Mouse (Mus musculus) limb, embryonic 12.5 days (tissue): ENCODE data around the gene Myh9. TPM values are rescaled to one million over a fixed set of nuclear protein-coding genes. Genes with fewer than 3 reads are reported as not detected.
"Not testable (repeated sequence)": the region's sequence is repeated elsewhere in the genome, so short reads cannot be mapped to it uniquely, and the experiment has no call there.

Source experiments
- ATAC-seq: fragments of 200-750 bp; cut with Nextera tagmentation; 2 replicates; pipeline ENCODE4 v1.8.0; 2017; ENCODE audit warnings: low read depth, moderate TSS enrichment; ENCODE audit not compliant: insufficient number of reproducible peaks, insufficient read depth, low FRiP score, low TSS enrichment
- H3K27ac ChIP-seq: fragments of 300-500 bp; sonication (generic); 2 replicates; pipeline ENCODE4 v1.5.1; 2016; ENCODE audit warnings: mild to moderate bottlenecking, moderate library complexity
- H3K27me3 ChIP-seq: fragments of 300-500 bp; sonication (generic); 2 replicates; pipeline ENCODE4 v1.6.1; 2016; ENCODE audit warnings: mild to moderate bottlenecking, moderate library complexity
- H3K36me3 ChIP-seq: fragments of 300-500 bp; sonication (generic); 2 replicates; pipeline ENCODE4 v1.6.1; 2016; ENCODE audit warnings: mild to moderate bottlenecking, moderate library complexity
- H3K4me1 ChIP-seq: fragments of 300-500 bp; sonication (generic); replicated peaks from 2 replicates; pipeline ENCODE4 v1.6.1; 2016
- H3K4me2 ChIP-seq: fragments of 300-500 bp; sonication (generic); 2 replicates; pipeline ENCODE4 v1.6.1; 2016; ENCODE audit warnings: mild to moderate bottlenecking, moderate library complexity
- H3K4me3 ChIP-seq: fragments of 300-500 bp; sonication (generic); replicated peaks from 2 replicates; pipeline ENCODE4 v1.5.1; 2016; ENCODE audit warnings: mild to moderate bottlenecking
- H3K9ac ChIP-seq: fragments of 300-500 bp; sonication (generic); replicated peaks from 2 replicates; pipeline ENCODE4 v1.6.1; 2016; ENCODE audit warnings: mild to moderate bottlenecking, moderate library complexity
- H3K9me3 ChIP-seq: fragments of 300-500 bp; sonication (generic); 2 replicates; pipeline ENCODE4 v1.6.1; 2016; ENCODE audit warnings: mild to moderate bottlenecking, moderate library complexity
- WGBS: fragments of 180-500 bp; shearing (Covaris S2); methylation state at CpG from one replicate; pipeline ENCODE4 v1.1.7; 2016; 5-methylcytosine and 5-hydroxymethylcytosine counted together
- polyA plus RNA-seq: library from polyadenylated mRNA; unstranded; fragments of >200 nt; fragmentation: Nextera tagmentation; extraction: Ambion mirVana; gene quantifications from 2 replicates; pipeline ENCODE4 v1.2.1, GENCODE M21; 2016

The Myh9 gene
- polyA plus RNA-seq, 1 experiment from 2014 or later, result 40.0 TPM

DNA sequence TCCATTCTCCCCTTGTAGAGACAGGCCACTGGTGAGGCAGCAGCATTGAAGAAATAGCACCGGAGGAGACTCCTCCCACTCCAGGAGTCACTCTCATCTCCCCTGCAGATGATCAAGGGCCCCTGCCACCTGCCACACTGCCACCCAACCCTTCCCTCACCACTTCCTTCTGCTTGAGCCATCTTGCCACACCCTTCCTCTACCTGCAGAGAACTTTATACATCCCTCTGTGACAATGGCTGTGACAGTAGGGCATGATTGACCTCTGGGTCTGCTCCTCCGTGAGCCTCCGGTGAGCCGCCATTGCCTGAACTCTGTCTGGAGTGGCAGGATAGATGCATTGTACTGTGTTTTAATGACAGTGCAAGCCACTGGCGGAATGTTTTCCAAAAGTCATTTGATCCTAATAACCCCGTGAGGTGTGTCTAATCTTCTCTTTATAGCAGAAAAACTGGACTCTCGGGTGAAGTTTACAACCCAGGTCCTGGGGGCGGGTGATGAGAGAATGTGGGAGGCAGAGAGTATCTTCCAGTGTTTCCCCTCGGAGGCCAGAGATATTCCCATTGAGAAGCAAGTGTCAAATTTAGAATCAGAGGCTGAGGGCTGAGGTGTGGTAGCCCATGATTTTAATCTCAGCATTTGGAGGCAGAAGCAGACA lies 7.7 kb upstream of the Myh9 start:
- H3K27me3 ChIP-seq, result no peaks in the 10 kb centered on the region
- H3K4me3 ChIP-seq, result no peak overlapping the region
- H3K4me1 ChIP-seq, result peaks cover 6% of the 10 kb centered on the region
- no peak overlapping the region for H3K9ac ChIP-seq
- no peak for ATAC-seq
- WGBS, result 68% methylated on average over 9 of the region's 9 CpGs
- H3K9me3 ChIP-seq, result no peaks in the 10 kb centered on the region
- H3K27ac ChIP-seq, result no peak overlapping the region
- H3K36me3 ChIP-seq, result no peaks in the 10 kb centered on the region
- no peak overlapping the region for H3K4me2 ChIP-seq

DNA sequence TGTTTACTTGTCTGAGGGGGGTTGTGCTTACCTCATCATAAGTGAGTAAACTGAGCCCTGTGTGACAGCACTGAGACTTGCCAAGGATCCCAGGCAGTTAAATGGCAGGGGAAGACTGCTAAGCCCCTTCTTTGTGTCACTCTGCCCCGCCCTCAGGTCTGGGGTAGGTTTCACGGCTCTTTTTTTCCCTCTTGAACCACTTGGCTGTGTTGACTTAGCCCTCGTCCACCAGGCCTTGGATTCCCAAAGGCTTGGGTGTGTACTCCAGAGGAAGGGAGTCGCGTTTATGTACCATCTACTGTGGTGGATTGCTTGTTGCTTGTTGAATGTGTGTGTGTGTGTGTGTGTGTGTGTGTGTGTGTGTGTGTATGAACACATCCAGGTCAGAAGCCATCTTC lies 7.1 kb upstream of the Myh9 start:
- Histone ChIP-seq H3K4me2 (no peak overlapping the region), H3K27ac (no peak overlapping the region), H3K9ac (no peak overlapping the region), H3K27me3 (no peaks in the 10 kb centered on the region), H3K36me3 (no peaks in the 10 kb centered on the region), H3K9me3 (no peaks in the 10 kb centered on the region), H3K4me1 (peaks cover 6% of the 10 kb centered on the region), H3K4me3 (no peak overlapping the region)
- 61% methylated on average over 5 of the region's 5 CpGs for WGBS
- no peak for ATAC-seq

DNA sequence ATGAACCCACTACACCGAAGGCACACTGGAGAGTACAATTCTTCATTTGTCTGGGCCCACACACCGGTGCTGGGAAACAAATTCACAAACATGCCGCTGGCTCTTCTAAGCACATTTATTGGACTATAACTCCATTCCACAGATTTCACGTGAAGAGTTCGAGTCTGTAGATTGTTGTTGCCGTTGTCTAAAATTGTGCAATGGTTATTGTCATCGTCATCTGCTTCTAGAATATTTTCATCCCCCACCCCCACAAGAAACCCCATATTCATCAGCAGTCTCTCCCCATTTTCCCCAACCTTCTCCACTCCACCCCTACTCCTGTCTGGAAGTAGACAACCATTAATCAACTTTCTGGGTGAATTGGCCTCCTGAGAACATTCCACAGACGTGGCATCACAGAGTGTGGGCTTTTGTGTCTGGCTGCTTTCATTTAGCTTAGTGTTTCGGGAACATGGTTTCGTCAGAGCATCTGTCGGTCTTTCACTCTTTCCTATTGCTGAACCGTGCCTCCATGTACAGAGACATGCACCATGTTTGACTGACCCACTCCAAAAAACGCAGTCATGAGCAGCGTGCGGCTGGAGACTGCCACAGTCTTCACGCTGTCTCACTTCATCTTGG lies 6.6 kb upstream of the Myh9 start:
- Histone ChIP-seq H3K4me1 (peaks cover 6% of the 10 kb centered on the region), H3K27me3 (no peaks in the 10 kb centered on the region), H3K9ac (no peak overlapping the region), H3K36me3 (no peaks in the 10 kb centered on the region), H3K27ac (no peak overlapping the region), H3K4me3 (no peak overlapping the region), H3K9me3 (no peaks in the 10 kb centered on the region), H3K4me2 (no peak overlapping the region)
- no peak for ATAC-seq
- WGBS, result 80% methylated on average over 16 of the region's 16 CpGs

DNA sequence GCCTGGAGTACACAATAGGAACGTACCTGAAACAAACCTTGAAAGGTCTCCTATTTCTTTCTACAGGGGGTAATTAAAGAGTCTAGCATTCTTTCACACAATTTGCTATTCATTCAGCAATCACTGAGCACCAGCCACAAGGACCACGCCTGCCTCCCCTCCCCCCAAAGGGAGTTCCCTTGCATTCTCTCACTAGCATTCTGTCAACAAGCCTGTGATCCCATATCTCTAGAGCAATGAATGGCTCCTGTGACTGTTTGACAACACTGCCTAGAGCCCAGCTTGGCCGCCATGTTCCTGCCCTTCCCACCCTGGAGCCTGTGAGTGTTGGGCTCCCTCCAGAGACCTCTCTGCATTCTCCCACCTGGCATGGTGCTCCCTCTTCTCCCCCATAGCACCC lies 5.9 kb upstream of the Myh9 start:
- no peaks in the 10 kb centered on the region for H3K36me3 ChIP-seq
- no peak overlapping the region for H3K9ac ChIP-seq
- no peaks in the 10 kb centered on the region for H3K27me3 ChIP-seq
- no peak overlapping the region for H3K27ac ChIP-seq
- no peak overlapping the region for H3K4me3 ChIP-seq
- 78% methylated on average over 3 of the region's 3 CpGs for WGBS
- H3K4me2 ChIP-seq, result no peak overlapping the region
- no peak for ATAC-seq
- no peaks in the 10 kb centered on the region for H3K9me3 ChIP-seq
- H3K4me1 ChIP-seq, result peaks cover 6% of the 10 kb centered on the region

DNA sequence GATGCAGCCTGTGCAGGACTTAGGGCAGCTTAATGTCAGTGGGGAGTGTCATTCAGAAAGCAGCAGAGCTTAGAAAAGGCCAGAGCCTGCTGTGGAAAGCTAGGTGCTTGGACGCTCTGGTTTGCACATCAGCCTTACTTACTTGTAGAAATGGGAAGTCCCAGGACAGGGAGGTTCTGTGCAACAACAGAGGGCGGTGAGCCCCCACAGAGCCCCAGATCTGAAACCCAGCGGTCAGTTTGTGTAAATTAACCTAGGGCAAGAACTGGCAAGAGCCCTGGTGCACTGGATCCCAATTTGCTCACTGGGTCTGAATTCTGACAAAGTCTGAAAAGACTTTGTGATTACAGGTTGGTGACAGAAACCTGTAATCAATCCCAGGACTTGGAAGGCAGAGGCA lies 5.1 kb upstream of the Myh9 start:
- Histone ChIP-seq H3K36me3 (no peaks in the 10 kb centered on the region), H3K27me3 (no peaks in the 10 kb centered on the region), H3K4me2 (no peak overlapping the region), H3K4me1 (peaks cover 6% of the 10 kb centered on the region), H3K9me3 (no peaks in the 10 kb centered on the region), H3K27ac (no peak overlapping the region), H3K9ac (no peak overlapping the region), H3K4me3 (no peak overlapping the region)
- no peak for ATAC-seq
- 91% methylated on average over 3 of the region's 3 CpGs for WGBS

DNA sequence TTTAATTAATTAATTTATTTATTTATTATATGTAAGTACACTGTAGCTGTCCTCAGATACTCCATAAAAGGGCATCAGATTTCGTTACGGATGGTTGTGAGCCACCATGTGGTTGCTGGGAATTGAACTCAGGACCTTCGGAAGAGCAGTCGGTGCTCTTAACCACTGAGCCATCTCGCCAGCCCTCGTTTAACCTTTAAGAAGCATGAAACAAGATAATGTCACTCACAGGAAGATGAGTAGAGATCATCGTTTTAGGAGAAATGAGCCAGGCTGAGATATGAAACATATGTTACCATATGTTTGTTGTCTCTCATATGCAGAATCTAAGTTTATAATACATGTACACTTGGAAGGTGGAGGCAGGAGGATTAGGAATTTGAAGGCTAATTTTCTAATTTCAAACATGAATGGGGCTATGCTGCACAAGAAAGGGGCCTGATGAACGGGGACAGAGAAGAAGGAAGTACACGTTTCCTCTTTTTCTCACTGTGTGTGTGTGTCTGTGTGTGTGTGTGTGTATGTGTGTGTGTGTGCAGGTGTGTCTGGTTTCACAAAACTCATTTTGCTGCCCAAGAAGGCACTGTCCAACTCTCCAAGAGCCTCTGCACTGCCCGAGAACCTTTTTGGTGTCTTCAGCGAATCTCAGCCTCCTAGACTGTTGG lies 4.1 kb upstream of the Myh9 start:
- not testable (repeated sequence) for ATAC-seq, H3K9me3 ChIP-seq, H3K4me1 ChIP-seq, H3K9ac ChIP-seq, H3K36me3 ChIP-seq, H3K4me3 ChIP-seq, H3K4me2 ChIP-seq, H3K27me3 ChIP-seq, H3K27ac ChIP-seq
- WGBS, result 85% methylated on average over 11 of the region's 11 CpGs

DNA sequence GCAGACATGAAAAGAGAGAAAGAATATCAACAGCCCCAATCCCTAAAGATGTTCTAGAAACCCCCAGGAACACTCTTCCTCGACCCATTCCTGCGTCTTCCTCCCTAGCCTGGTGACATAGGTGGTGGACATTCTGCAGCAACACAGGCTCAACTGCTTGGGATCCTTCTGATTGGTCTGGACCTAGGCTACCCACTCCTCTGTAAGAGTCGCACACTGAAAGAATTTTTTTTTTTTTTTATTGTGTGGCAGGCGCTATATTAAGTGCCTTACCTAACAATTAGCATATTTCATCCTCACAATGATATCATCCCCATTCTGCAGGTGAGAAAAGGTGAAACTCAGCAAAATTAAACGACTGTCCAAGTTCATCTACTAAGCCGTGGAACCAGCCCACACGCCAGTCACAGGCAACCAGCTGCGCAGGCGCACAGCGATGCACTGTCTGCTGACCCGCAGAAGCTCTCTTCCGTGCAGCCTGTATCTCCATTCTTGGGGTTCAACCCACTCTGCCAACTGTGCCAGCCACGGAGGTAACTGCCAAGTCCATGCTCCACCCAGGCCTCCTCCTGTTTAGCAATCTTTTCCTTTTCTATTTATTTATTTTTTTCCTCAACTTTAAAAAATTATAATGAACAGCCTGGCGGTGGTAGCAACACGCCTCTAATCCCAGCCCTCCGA lies 3.1 kb upstream of the Myh9 start:
- peaks cover 16% of the 10 kb centered on the region for H3K4me1 ChIP-seq
- H3K27ac ChIP-seq, result no peak overlapping the region
- no peak overlapping the region for H3K4me2 ChIP-seq
- H3K4me3 ChIP-seq, result no peak overlapping the region
- no peaks in the 10 kb centered on the region for H3K27me3 ChIP-seq
- H3K9ac ChIP-seq, result no peak overlapping the region
- ATAC-seq, result no peak
- no peaks in the 10 kb centered on the region for H3K9me3 ChIP-seq
- no peaks in the 10 kb centered on the region for H3K36me3 ChIP-seq
- WGBS, result 91% methylated on average over 16 of the region's 16 CpGs

DNA sequence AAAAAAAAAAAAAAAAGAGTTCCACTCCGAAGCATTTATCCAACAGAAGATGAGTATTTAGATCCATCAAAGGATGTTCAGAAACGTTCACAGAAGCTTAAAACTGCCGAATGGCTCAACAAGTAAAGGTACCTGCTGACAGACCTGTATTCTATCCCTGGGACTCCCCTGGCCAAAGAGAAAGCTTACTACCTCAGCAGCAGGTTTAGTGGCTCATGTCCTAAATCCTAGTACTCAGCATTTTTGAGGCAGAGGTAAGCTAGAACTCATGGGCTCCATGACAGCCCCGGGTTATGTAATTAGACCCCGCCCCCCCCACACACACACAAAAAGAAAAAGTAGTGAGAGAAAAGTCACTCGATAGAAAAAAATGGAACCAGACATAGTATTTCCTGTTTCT lies 2.1 kb upstream of the Myh9 start:
- Histone ChIP-seq H3K27me3 (no peaks in the 10 kb centered on the region), H3K36me3 (no peaks in the 10 kb centered on the region), H3K9me3 (no peaks in the 10 kb centered on the region), H3K27ac (no peak overlapping the region), H3K9ac (no peak overlapping the region), H3K4me3 (no peak overlapping the region), H3K4me2 (no peak overlapping the region), H3K4me1 (peaks cover 26% of the 10 kb centered on the region)
- WGBS, result 78% methylated on average over 6 of the region's 6 CpGs
- ATAC-seq, result no peak

DNA sequence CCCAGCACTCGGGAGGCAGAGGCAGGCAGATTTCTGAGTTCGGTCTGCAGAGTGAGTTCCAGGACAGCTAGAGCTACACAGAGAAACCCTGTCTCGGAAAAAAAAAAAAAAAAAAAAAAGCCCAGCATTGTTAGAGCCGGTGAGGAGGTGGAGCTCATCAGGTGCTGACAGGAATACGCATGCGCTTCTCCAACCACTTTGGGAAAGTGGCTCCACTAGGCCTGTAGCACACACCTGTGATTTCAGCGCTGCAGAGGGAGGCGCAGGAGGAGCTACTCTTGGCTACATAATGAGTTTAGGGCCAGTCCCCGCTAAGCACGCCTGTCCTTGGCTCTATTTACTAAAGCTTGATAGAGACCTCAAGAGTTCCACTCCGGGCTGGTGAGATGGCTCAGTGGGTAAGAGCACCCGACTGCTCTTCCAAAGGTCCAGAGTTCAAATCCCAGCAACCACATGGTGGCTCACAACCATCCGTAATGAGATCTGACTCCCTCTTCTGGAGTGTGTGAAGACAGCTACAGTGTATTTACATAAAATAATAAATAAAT lies 1.6 kb upstream of the Myh9 start:
- 59% methylated on average over 12 of the region's 13 CpGs for WGBS
- H3K4me3 ChIP-seq, H3K4me2 ChIP-seq, H3K36me3 ChIP-seq, H3K27ac ChIP-seq, H3K9ac ChIP-seq, ATAC-seq, H3K27me3 ChIP-seq, H3K9me3 ChIP-seq: not testable (repeated sequence)
- H3K4me1 ChIP-seq, result peaks cover 26% of the 10 kb centered on the region

DNA sequence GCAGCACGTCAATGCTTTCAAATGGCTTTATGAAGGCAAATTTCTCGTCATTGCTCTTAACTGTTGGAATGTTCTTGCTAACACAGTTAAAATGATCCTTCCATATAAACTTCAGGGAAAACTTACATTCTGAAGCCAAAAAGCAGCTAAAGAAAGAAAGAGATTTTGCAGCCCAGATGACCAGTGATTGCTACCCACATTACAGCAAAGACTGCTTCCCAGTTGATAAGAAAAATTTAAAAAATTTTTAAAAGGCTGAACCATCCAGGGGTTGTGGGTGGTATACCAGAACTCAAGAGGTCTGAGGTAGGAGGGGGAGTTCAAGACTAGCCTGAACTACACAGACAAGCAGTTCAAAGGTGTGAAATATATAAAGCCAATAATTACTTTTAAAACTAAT lies 1.1 kb upstream of the Myh9 start:
- H3K9ac ChIP-seq, result no peak overlapping the region
- ATAC-seq, result no peak
- H3K4me2 ChIP-seq, result peak overlapping the region; percentile 94
- WGBS, result 25% methylated on average over 2 of the region's 2 CpGs
- peaks cover 30% of the 10 kb centered on the region for H3K4me1 ChIP-seq
- H3K4me3 ChIP-seq, result peak overlapping the region; percentile 72; the same call in 1 of the 2 replicates
- H3K9me3 ChIP-seq, result no peaks in the 10 kb centered on the region
- H3K27ac ChIP-seq, result no peak overlapping the region
- no peaks in the 10 kb centered on the region for H3K36me3 ChIP-seq
- no peaks in the 10 kb centered on the region for H3K27me3 ChIP-seq

DNA sequence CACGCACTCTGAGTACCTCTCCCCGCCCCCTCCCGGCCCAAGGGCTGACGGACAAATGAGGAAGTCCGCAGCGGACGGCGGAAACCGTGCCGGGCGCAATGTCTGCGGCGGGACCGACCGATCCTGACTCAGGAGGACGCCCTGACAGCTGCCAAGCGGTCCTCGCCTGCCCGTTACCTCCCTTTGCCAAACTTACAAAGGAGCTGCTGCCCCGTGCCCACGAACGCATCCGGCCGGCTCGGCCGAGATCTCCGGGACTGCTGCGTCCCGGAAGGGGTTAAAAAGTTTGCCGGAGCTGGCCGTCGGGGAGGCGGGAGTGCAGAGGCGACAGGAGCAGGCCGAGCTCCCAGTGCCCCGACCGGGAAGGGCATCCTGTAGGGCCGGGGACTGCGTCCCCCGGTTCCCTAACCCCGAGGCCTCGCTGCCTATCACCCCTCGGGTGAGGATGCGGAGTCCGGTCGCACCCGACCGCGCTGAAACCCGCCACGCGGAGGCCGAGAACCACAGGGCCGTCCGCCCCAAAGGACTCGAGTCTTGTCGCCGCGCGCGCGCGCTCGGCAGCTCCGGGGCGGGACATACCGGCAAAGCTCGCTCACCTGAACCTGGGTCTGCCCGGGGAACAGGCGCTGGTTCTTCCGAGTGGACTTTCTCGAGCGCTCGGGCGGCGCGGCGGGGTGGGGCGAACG lies 471 bp downstream of the Myh9 start:
- Histone ChIP-seq H3K4me3 (peak overlapping the region; percentile 72), H3K4me2 (peak overlapping the region; percentile 94), H3K9me3 (no peaks in the 10 kb centered on the region), H3K27ac (peak overlapping the region; percentile 91), H3K4me1 (peaks cover 45% of the 10 kb centered on the region), H3K27me3 (no peaks in the 10 kb centered on the region), H3K36me3 (no peaks in the 10 kb centered on the region), H3K9ac (peak overlapping the region; percentile 79)
- under 1% methylated on average over 79 of the region's 80 CpGs for WGBS
- peak; percentile 19; the same call in 1 of the 2 replicates for ATAC-seq
